Mouse (Mus musculus) myocyte (in vitro differentiated cells): ENCODE measurements at regions not wholly inside any gene's neighbourhood (a gene's known extent, or its start where the extent isn't known, plus 50 kb on each side); places are given as distances from the start of the nearest gene placed in this dataset.

Experiments used
- CEBPB ChIP-seq: IDR thresholded peaks from 2 replicates; pipeline ENCODE4 v1.6.1; 2011; ENCODE audit warnings: mild to moderate bottlenecking, moderate library complexity; ENCODE audit not compliant: poor library complexity, insufficient read depth, severe bottlenecking
- E2F4 ChIP-seq: IDR thresholded peaks from one replicate; pipeline ENCODE4 v1.6.1; 2011; ENCODE audit warnings: mild to moderate bottlenecking, control low read depth, moderate library complexity; ENCODE audit not compliant: insufficient read depth
- MAX ChIP-seq: IDR thresholded peaks from one replicate; pipeline ENCODE4 v1.6.1; 2011; ENCODE audit warnings: low read depth, mild to moderate bottlenecking, control low read depth
- MYOD1 ChIP-seq, 3 experiments: IDR thresholded peaks; one replicate each; pipeline ENCODE4 v1.6.1; 2011; ENCODE audit warnings: control low read depth in 2 of 3, low read depth in 2 of 3, mild to moderate bottlenecking in 2 of 3, moderate library complexity in 1 of 3; ENCODE audit not compliant: insufficient read length in 2 of 3, control insufficient read depth in 1 of 3
- MYOG ChIP-seq, 3 experiments: IDR thresholded peaks; one replicate each; pipeline ENCODE4 v1.6.1; 2011; ENCODE audit warnings: control low read depth in 2 of 3, low read depth in 2 of 3, mild to moderate bottlenecking in 2 of 3; ENCODE audit not compliant: insufficient read length in 2 of 3, control insufficient read depth in 1 of 3, insufficient read depth in 1 of 3
- POLR2A ChIP-seq: IDR thresholded peaks from one replicate; pipeline ENCODE4 v1.6.1; 2011; ENCODE audit warnings: low read depth, mild to moderate bottlenecking, control low read depth, moderate library complexity; ENCODE audit not compliant: insufficient read length
- POLR2AphosphoS2 ChIP-seq: IDR thresholded peaks from one replicate; pipeline ENCODE4 v1.6.1; 2011; ENCODE audit warnings: low read depth, control low read depth; ENCODE audit not compliant: insufficient read length
- REST ChIP-seq: IDR thresholded peaks from one replicate; pipeline ENCODE4 v1.6.1; 2011; ENCODE audit warnings: mild to moderate bottlenecking, control low read depth, moderate library complexity; ENCODE audit not compliant: insufficient read depth, insufficient read length
- SRF ChIP-seq: IDR thresholded peaks from one replicate; pipeline ENCODE4 v1.6.1; 2011; ENCODE audit warnings: low read depth; ENCODE audit not compliant: control insufficient read depth, insufficient read length
- TCF12 ChIP-seq: IDR thresholded peaks from one replicate; pipeline ENCODE4 v1.6.1; 2011; ENCODE audit warnings: mild to moderate bottlenecking, control low read depth; ENCODE audit not compliant: poor library complexity, insufficient read depth, severe bottlenecking
- TCF3 ChIP-seq: IDR thresholded peaks from one replicate; pipeline ENCODE4 v1.6.1; 2011; ENCODE audit warnings: low read depth, control low read depth; ENCODE audit not compliant: insufficient read length
- USF1 ChIP-seq: IDR thresholded peaks from one replicate; pipeline ENCODE4 v1.6.1; 2011; ENCODE audit warnings: low read depth, mild to moderate bottlenecking, control low read depth, moderate library complexity

GRCm38 (mm10) chr2:44509101-44509500 is 418.4 kb downstream of the Gtdc1 start:
- no peak for TF ChIP-seq TCF3
- TF ChIP-seq POLR2A: no peak
- no peak for TF ChIP-seq MYOD1 (IDR thresholded peaks at IDR 0.05; ENCODE audit: control insufficient read depth in 1 of 3, insufficient read length in 2 of 3, low read depth in 2 of 3)
- no peak for TF ChIP-seq TCF12
- TF ChIP-seq E2F4: no peak
- no peak for TF ChIP-seq MAX
- TF ChIP-seq SRF: no peak
- TF ChIP-seq CEBPB: no peak
- no peak for TF ChIP-seq POLR2AphosphoS2
- no peak for TF ChIP-seq REST
- no peak for TF ChIP-seq MYOG (IDR thresholded peaks at IDR 0.05; ENCODE audit: control insufficient read depth in 1 of 3, insufficient read depth in 1 of 3, insufficient read length in 2 of 3, low read depth in 2 of 3)
- no peak for TF ChIP-seq USF1
